Mouse (Mus musculus) liver, postnatal 0 days (tissue): ENCODE data around the gene Akap12. TPM values are rescaled to one million over a fixed set of nuclear protein-coding genes. Genes with fewer than 3 reads are reported as not detected.

Experiments used
- ATAC-seq: fragments of 200-750 bp; cut with Nextera tagmentation; 2 replicates; pipeline ENCODE4 v1.8.0; 2017; ENCODE audit warnings: mild to moderate bottlenecking, moderate library complexity
- DNase-seq: peaks from one replicate; pipeline ENCODE4 v3.0.0-alpha.2; 2016
- H3K27ac ChIP-seq: fragments of 300-500 bp; sonication (generic); 2 replicates; pipeline ENCODE4 v1.5.1; 2014; ENCODE audit warnings: antibody characterized with exemption, moderate library complexity, mild to moderate bottlenecking, low read depth
- H3K27me3 ChIP-seq: fragments of 300-500 bp; sonication (generic); 2 replicates; pipeline ENCODE4 v1.6.1; 2014; ENCODE audit warnings: low read length, control low read depth, mixed read lengths; ENCODE audit not compliant: insufficient read depth
- H3K36me3 ChIP-seq: fragments of 300-500 bp; sonication (generic); replicated peaks from 2 replicates; pipeline ENCODE4 v1.6.1; 2014; ENCODE audit warnings: mild to moderate bottlenecking, control low read depth, low read length, moderate library complexity, mixed read lengths; ENCODE audit not compliant: insufficient read depth
- H3K4me1 ChIP-seq: fragments of 300-500 bp; sonication (generic); 2 replicates; pipeline ENCODE4 v1.6.1; 2014; ENCODE audit warnings: antibody characterized with exemption, mild to moderate bottlenecking, control low read depth; ENCODE audit not compliant: insufficient read depth
- H3K4me2 ChIP-seq: fragments of 300-500 bp; sonication (generic); 2 replicates; pipeline ENCODE4 v1.6.1; 2014; ENCODE audit warnings: low read depth, mild to moderate bottlenecking, low read length, moderate library complexity, mixed read lengths
- H3K4me3 ChIP-seq: fragments of 300-500 bp; sonication (generic); 2 replicates; pipeline ENCODE4 v1.5.1; 2014; ENCODE audit warnings: low read depth, low read length
- H3K9ac ChIP-seq: fragments of 300-500 bp; sonication (generic); replicated peaks from 2 replicates; pipeline ENCODE4 v1.6.1; 2014; ENCODE audit warnings: mild to moderate bottlenecking, moderate library complexity
- H3K9me3 ChIP-seq: fragments of 300-500 bp; sonication (generic); 2 replicates; pipeline ENCODE4 v1.6.1; 2016; ENCODE audit warnings: mild to moderate bottlenecking, control low read depth, low read length, mixed read lengths
- CTCF ChIP-seq: sonication (generic); IDR thresholded peaks from 2 replicates; pipeline ENCODE4 v1.5.1; 2016; ENCODE audit warnings: antibody characterized with exemption, low read depth
- EP300 ChIP-seq: IDR thresholded peaks from 2 replicates; pipeline ENCODE4 v1.6.1; 2016; ENCODE audit warnings: antibody characterized with exemption, low read depth, mild to moderate bottlenecking
- WGBS: fragments of 180-500 bp; shearing (Covaris S2); extraction: QIAGEN DNeasy Blood & Tissue Kit; methylation state at CpG from one replicate; pipeline ENCODE4 v1.1.7; 2014; ENCODE audit not compliant: insufficient replicate concordance; 5-methylcytosine and 5-hydroxymethylcytosine counted together
- polyA plus RNA-seq: library from polyadenylated mRNA; unstranded; fragments of >200 nt; fragmentation: Nextera tagmentation; extraction: Ambion mirVana; gene quantifications from 2 replicates; pipeline ENCODE4 v1.2.1, GENCODE M21; 2015

The Akap12 gene
- polyA plus RNA-seq, 1 experiment from 2014 or later: 3.9 TPM

DNA sequence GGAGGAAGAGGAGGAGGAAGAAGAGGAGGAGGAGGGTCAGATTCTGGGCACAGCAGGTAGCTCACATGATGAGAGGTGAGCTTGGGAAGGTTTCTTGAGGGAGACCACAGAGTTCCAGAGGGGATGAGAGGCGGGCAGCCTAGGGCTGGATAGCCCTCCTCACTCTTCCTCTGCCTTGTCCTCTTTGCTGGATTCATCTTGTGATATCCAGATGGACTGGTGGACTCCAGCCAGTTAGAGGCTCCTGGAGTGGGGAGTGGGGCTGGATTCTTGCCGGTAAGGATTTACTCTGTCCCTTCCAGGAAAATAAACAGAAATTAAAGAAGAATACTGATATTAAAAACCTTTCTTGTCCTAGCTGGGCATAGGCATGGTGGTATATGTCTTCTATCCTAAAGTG is 20.4 kb upstream of the Akap12 start:
- no peak for DNase-seq
- H3K4me1 ChIP-seq: no peaks in the 10 kb centered on the region; the same call in 1 of the 2 replicates

GRCm38 (mm10) chr10:4246407-4246806 is 19.8 kb upstream of the Akap12 start:
- ATAC-seq: no peak
- no peak for TF ChIP-seq EP300
- no peak for TF ChIP-seq CTCF

More for the DNA sequence above, 20.4 kb upstream of the Akap12 start:
- ATAC-seq: no peak
- Histone ChIP-seq H3K9me3 (no peaks in the 10 kb centered on the region), H3K36me3 (no peaks in the 10 kb centered on the region), H3K27ac (no peak overlapping the region), H3K9ac (no peak overlapping the region), H3K4me2 (no peak overlapping the region), H3K27me3 (no peaks in the 10 kb centered on the region), H3K4me3 (no peak overlapping the region)
- 69% methylated on average over 2 of the region's 2 CpGs for WGBS
- no peak for TF ChIP-seq CTCF
- TF ChIP-seq EP300: no peak

GRCm38 (mm10) chr10:4249235-4249845 is 16.8 kb upstream of the Akap12 start:
- TF ChIP-seq EP300 (no peak), CTCF (no peak)
- 28% methylated on average over 4 of the region's 4 CpGs for WGBS
- Histone ChIP-seq H3K9ac (no peak overlapping the region), H3K27me3 (no peaks in the 10 kb centered on the region), H3K4me3 (no peak overlapping the region), H3K4me2 (no peak overlapping the region), H3K27ac (no peak overlapping the region), H3K9me3 (no peaks in the 10 kb centered on the region), H3K4me1 (no peaks in the 10 kb centered on the region; the same call in 1 of the 2 replicates), H3K36me3 (no peaks in the 10 kb centered on the region)
- DNase-seq: no peak
- ATAC-seq: no peak

More at GRCm38 (mm10) chr10:4246407-4246806, 19.8 kb upstream of the Akap12 start:
- Histone ChIP-seq H3K4me3 (no peak overlapping the region), H3K27ac (no peak overlapping the region), H3K4me2 (no peak overlapping the region), H3K27me3 (no peaks in the 10 kb centered on the region), H3K9me3 (no peaks in the 10 kb centered on the region), H3K9ac (no peak overlapping the region), H3K4me1 (no peaks in the 10 kb centered on the region; the same call in 1 of the 2 replicates), H3K36me3 (no peaks in the 10 kb centered on the region)
- WGBS: 67% methylated on average over 7 of the region's 7 CpGs
- DNase-seq: no peak

- H3K9me3 ChIP-seq: no peaks in the 10 kb centered on the region
- no peaks in the 10 kb centered on the region; the same call in 1 of the 2 replicates for H3K4me1 ChIP-seq
- DNase-seq (peak; percentile 34), ATAC-seq (peak; percentile 71)
- H3K27ac ChIP-seq: no peak overlapping the region
- TF ChIP-seq CTCF (no peak), EP300 (no peak)
- no peaks in the 10 kb centered on the region for H3K27me3 ChIP-seq
- no peak overlapping the region for H3K4me2 ChIP-seq
- no peaks in the 10 kb centered on the region for H3K36me3 ChIP-seq
- no peak overlapping the region for H3K9ac ChIP-seq
- no peak overlapping the region for H3K4me3 ChIP-seq
- 38% methylated on average over 3 of the region's 3 CpGs for WGBS
Measured at GRCm38 (mm10) chr10:4250681-4251080, 15.5 kb upstream of the Akap12 start.

- ATAC-seq: no peak
- no peak for TF ChIP-seq EP300
- TF ChIP-seq CTCF: no peak
Measured at GRCm38 (mm10) chr10:4253613-4254012, 12.6 kb upstream of the Akap12 start.

DNA sequence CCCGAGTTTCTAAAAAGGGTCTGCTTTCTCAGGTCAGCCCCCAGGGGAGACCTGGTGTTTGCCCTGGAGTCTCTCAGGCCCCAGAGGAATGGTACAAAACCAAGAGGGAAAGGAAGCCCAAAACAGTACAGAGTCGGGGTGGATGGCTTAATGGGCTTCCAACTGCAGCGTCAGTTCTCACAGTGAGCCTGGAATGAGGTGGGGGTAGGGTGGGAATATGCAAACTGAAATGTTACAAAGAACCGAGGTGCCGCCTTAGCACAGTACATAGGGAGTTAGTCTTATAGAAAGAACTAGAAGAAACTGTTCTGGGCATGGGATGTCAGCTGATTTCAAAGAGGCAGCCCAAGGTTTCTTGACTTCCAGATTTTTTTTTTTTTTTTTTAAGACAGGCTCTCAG is 11.7 kb upstream of the Akap12 start:
- Histone ChIP-seq H3K36me3 (no peaks in the 10 kb centered on the region), H3K27ac (no peak overlapping the region), H3K9me3 (no peaks in the 10 kb centered on the region), H3K4me1 (no peaks in the 10 kb centered on the region), H3K9ac (no peak overlapping the region), H3K4me3 (no peak overlapping the region), H3K4me2 (no peak overlapping the region), H3K27me3 (no peaks in the 10 kb centered on the region)
- ATAC-seq (no peak), DNase-seq (no peak)
- TF ChIP-seq EP300 (no peak), CTCF (no peak)
- WGBS: 53% methylated on average over 5 of the region's 5 CpGs

More at GRCm38 (mm10) chr10:4253613-4254012, 12.6 kb upstream of the Akap12 start:
- Histone ChIP-seq H3K4me1 (no peaks in the 10 kb centered on the region; the same call in 1 of the 2 replicates), H3K36me3 (no peaks in the 10 kb centered on the region), H3K9ac (no peak overlapping the region), H3K27ac (no peak overlapping the region), H3K9me3 (no peaks in the 10 kb centered on the region), H3K4me2 (no peak overlapping the region), H3K27me3 (no peaks in the 10 kb centered on the region), H3K4me3 (no peak overlapping the region)
- WGBS: 69% methylated on average over 4 of the region's 4 CpGs
- DNase-seq: no peak
